In genomic region chr1:133617908-133618307, GRCm38 (mm10) we compare ENCODE assay signal across 1 mouse cellular context.
TF ChIP-seq lines count a peak whose summit lies in the region.

No protein-coding gene starts in this region.

TF ChIP-seq in MEL, 35 proteins besides CTCF, POLR2A, EP300 and RAD21:
- TF ChIP-seq ZNF384 (IDR thresholded peaks at IDR 0.05; ENCODE audit: low read depth, low read length), result no peak
- no peak for TF ChIP-seq CHD2 (IDR thresholded peaks at IDR 0.05; ENCODE audit: low read length)
- 0 out of 2 replicates have a peak, but pooled peaks have one; percentile 10 for TF ChIP-seq TBP (IDR thresholded peaks at IDR 0.05; ENCODE audit: low read depth, low read length)
- TF ChIP-seq POLR2AphosphoS2 (IDR thresholded peaks at IDR 0.05; ENCODE audit: low read length), result no peak
- no peak for TF ChIP-seq MAFK (IDR thresholded peaks at IDR 0.05; ENCODE audit: borderline replicate concordance, low read depth, low read length)
- TF ChIP-seq ZC3H11A (IDR thresholded peaks at IDR 0.05; ENCODE audit: low read depth, low read length), result no peak
- no peak for TF ChIP-seq ZMIZ1 (IDR thresholded peaks at IDR 0.05; ENCODE audit: low read depth, low read length)
- no peak for TF ChIP-seq MEF2A (IDR thresholded peaks at IDR 0.05; ENCODE audit: extremely low read depth, insufficient replicate concordance, low read depth, low read length, poor library complexity, severe bottlenecking)
- TF ChIP-seq USF1 (IDR thresholded peaks at IDR 0.05; ENCODE audit: low read depth, low read length), result no peak
- TF ChIP-seq CHD1 (IDR thresholded peaks at IDR 0.05; ENCODE audit: low read depth, low read length), result no peak
- TF ChIP-seq NRF1 (IDR thresholded peaks at IDR 0.05; ENCODE audit: insufficient read depth, low read depth, low read length, poor library complexity, severe bottlenecking), result no peak
- 0 out of 2 replicates have a peak, but pooled peaks have one; percentile 4 for TF ChIP-seq MYC (IDR thresholded peaks at IDR 0.05; ENCODE audit: low read depth, low read length)
- TF ChIP-seq MYB (IDR thresholded peaks at IDR 0.05; ENCODE audit: low read depth, low read length), result no peak
- TF ChIP-seq GATA1 (IDR thresholded peaks at IDR 0.05; ENCODE audit: low read depth, low read length), result peak; percentile 82
- no peak for TF ChIP-seq MAX (IDR thresholded peaks at IDR 0.05; ENCODE audit: low read length)
- no peak for TF ChIP-seq HCFC1 (IDR thresholded peaks at IDR 0.05; ENCODE audit: low read depth, low read length)
- TF ChIP-seq KAT2A (conservative IDR thresholded peaks at IDR 0.05; ENCODE audit: low read depth, low read length), result no peak
- no peak for TF ChIP-seq ELF1 (IDR thresholded peaks at IDR 0.05; ENCODE audit: low read depth, low read length)
- TF ChIP-seq RCOR1 (IDR thresholded peaks at IDR 0.05; ENCODE audit: low read depth, low read length), result no peak
- peak; percentile 70; the same call in 1 of the 2 replicates for TF ChIP-seq SIN3A (IDR thresholded peaks at IDR 0.05; ENCODE audit: low read length)
- no peak for TF ChIP-seq E2F4 (IDR thresholded peaks at IDR 0.05; ENCODE audit: borderline replicate concordance, low read depth, low read length)
- peak; percentile 85 for TF ChIP-seq ETS1 (IDR thresholded peaks at IDR 0.05; ENCODE audit: low read depth, low read length)
- TF ChIP-seq MXI1 (IDR thresholded peaks at IDR 0.05; ENCODE audit: low read depth, low read length), result peak; percentile 78
- TF ChIP-seq JUND (IDR thresholded peaks at IDR 0.05; ENCODE audit: low read depth, low read length), result no peak
- no peak for TF ChIP-seq SMC3 (IDR thresholded peaks at IDR 0.05; ENCODE audit: low read depth, low read length)
- no peak for TF ChIP-seq GABPA (IDR thresholded peaks at IDR 0.05; ENCODE audit: low read depth, low read length)
- no peak for TF ChIP-seq MAZ (IDR thresholded peaks at IDR 0.05; ENCODE audit: low read depth, low read length)
- no peak for TF ChIP-seq POLR2AphosphoS5 (IDR thresholded peaks at IDR 0.05; ENCODE audit: borderline replicate concordance, low read depth, low read length)
- no peak for TF ChIP-seq USF2 (IDR thresholded peaks at IDR 0.05; ENCODE audit: borderline replicate concordance in 1 of 2, insufficient read depth in 1 of 2, low read depth in 1 of 2, low read length in 2 of 2)
- peak; percentile 79 for TF ChIP-seq TCF12 (IDR thresholded peaks at IDR 0.05; ENCODE audit: low read depth, low read length)
- TF ChIP-seq BHLHE40 (IDR thresholded peaks at IDR 0.05; ENCODE audit: borderline replicate concordance, low read depth, low read length), result no peak
- no peak for TF ChIP-seq NELFE (IDR thresholded peaks at IDR 0.05; ENCODE audit: low read depth, low read length)
- peak; percentile 71 for TF ChIP-seq TAL1 (IDR thresholded peaks at IDR 0.05; ENCODE audit: low read length)
